Mouse (Mus musculus): Measurements from ENCODE around the gene Zyg11a.

DNA sequence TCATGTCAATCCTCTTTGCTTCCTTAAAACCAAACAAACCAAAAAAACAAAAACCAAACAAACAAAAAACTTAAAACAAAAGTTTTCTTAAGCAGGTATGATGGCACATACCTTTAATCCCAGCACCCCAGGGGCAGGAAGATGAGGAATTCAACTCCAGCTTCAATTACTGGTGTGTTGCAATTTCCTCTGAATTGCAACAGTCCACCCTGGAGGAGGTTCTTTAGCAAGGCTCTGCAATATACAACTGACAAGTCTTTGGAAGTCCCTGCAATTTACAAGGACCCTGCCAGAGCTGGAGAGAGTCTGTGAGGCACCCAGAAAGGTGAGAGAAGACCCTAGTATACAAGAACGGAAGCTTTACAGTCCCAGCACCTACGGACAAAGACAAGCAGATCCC, 4.8 kb downstream of the Zyg11a start:
- TF ChIP-seq CTCF (IDR thresholded peaks at IDR 0.05; ENCODE audit: low read depth): no peak
- no peak for TF ChIP-seq EP300 (optimal IDR thresholded peaks at IDR 0.05)
